Mouse (Mus musculus): ENCODE data around the gene Olfr569. TPM values are rescaled to one million over a fixed set of nuclear protein-coding genes. Genes with fewer than 3 reads are reported as not detected.

Gene Olfr569
- polyA plus RNA-seq, 1 experiment from 2014 or later, result not detected

Other genes with a start within 250 kb of the Olfr569 start
- not detected in 2 replicates for gene Olfr555, start 232.1 kb downstream of the Olfr569 start, polyA plus RNA-seq (2015; fragmentation: Nextera tagmentation; extraction: Ambion mirVana)
- gene Olfr556, start 226.0 kb downstream of the Olfr569 start, polyA plus RNA-seq (2015; fragmentation: Nextera tagmentation; extraction: Ambion mirVana), result not detected in 2 replicates
- gene Trim68, start 203.6 kb downstream of the Olfr569 start, polyA plus RNA-seq (2015; fragmentation: Nextera tagmentation; extraction: Ambion mirVana), result 11.3 and 13.6 TPM in 2 replicates
- not detected in 2 replicates for gene Olfr557, start 195.0 kb downstream of the Olfr569 start, polyA plus RNA-seq (2015; fragmentation: Nextera tagmentation; extraction: Ambion mirVana)
- gene Olfr558, start 188.7 kb downstream of the Olfr569 start, polyA plus RNA-seq (2015; fragmentation: Nextera tagmentation; extraction: Ambion mirVana), result 0.51 and 0.74 TPM in 2 replicates
- gene Olfr33, start 171.8 kb downstream of the Olfr569 start, polyA plus RNA-seq (2015; fragmentation: Nextera tagmentation; extraction: Ambion mirVana), result not detected in 2 replicates
- gene Olfr559, start 163.4 kb downstream of the Olfr569 start, polyA plus RNA-seq (2015; fragmentation: Nextera tagmentation; extraction: Ambion mirVana), result not detected in 2 replicates
- not detected in 2 replicates for gene Olfr560, start 131.5 kb downstream of the Olfr569 start, polyA plus RNA-seq (2015; fragmentation: Nextera tagmentation; extraction: Ambion mirVana)
- 0.15 and 0.33 TPM in 2 replicates for gene Olfr78, start 131.4 kb downstream of the Olfr569 start, polyA plus RNA-seq (2015; fragmentation: Nextera tagmentation; extraction: Ambion mirVana)
- not detected in 2 replicates for gene Olfr561, start 119.7 kb downstream of the Olfr569 start, polyA plus RNA-seq (2015; fragmentation: Nextera tagmentation; extraction: Ambion mirVana)
- not detected in 2 replicates for gene Olfr564, start 87.4 kb downstream of the Olfr569 start, polyA plus RNA-seq (2015; fragmentation: Nextera tagmentation; extraction: Ambion mirVana)
- gene Olfr566, start 32.1 kb downstream of the Olfr569 start, polyA plus RNA-seq (2015; fragmentation: Nextera tagmentation; extraction: Ambion mirVana), result not detected in 2 replicates
- not detected in 2 replicates for gene Olfr568, start 13.8 kb downstream of the Olfr569 start, polyA plus RNA-seq (2015; fragmentation: Nextera tagmentation; extraction: Ambion mirVana)
- not detected in 2 replicates for gene Olfr570, start 3.7 kb upstream of the Olfr569 start, polyA plus RNA-seq (2015; fragmentation: Nextera tagmentation; extraction: Ambion mirVana)
- not detected in 2 replicates for gene Olfr571, start 26.7 kb upstream of the Olfr569 start, polyA plus RNA-seq (2015; fragmentation: Nextera tagmentation; extraction: Ambion mirVana)
- gene Olfr572, start 33.5 kb upstream of the Olfr569 start, polyA plus RNA-seq (2015; fragmentation: Nextera tagmentation; extraction: Ambion mirVana), result not detected in 2 replicates
- not detected in 2 replicates for gene Olfr573-ps1, start 51.7 kb upstream of the Olfr569 start, polyA plus RNA-seq (2015; fragmentation: Nextera tagmentation; extraction: Ambion mirVana)
- gene Olfr574, start 57.6 kb upstream of the Olfr569 start, polyA plus RNA-seq (2015; fragmentation: Nextera tagmentation; extraction: Ambion mirVana), result not detected in 2 replicates
- not detected in 2 replicates for gene Olfr575, start 67.9 kb upstream of the Olfr569 start, polyA plus RNA-seq (2015; fragmentation: Nextera tagmentation; extraction: Ambion mirVana)
- gene Olfr576, start 71.8 kb upstream of the Olfr569 start, polyA plus RNA-seq (2015; fragmentation: Nextera tagmentation; extraction: Ambion mirVana), result not detected in 2 replicates
- not detected in 2 replicates for gene Olfr577, start 85.1 kb upstream of the Olfr569 start, polyA plus RNA-seq (2015; fragmentation: Nextera tagmentation; extraction: Ambion mirVana)
- gene Olfr578, start 98.4 kb upstream of the Olfr569 start, polyA plus RNA-seq (2015; fragmentation: Nextera tagmentation; extraction: Ambion mirVana), result not detected in 2 replicates
- not detected in 2 replicates for gene Olfr582, start 147.1 kb upstream of the Olfr569 start, polyA plus RNA-seq (2015; fragmentation: Nextera tagmentation; extraction: Ambion mirVana)
- not detected in 2 replicates for gene Olfr583, start 160.4 kb upstream of the Olfr569 start, polyA plus RNA-seq (2015; fragmentation: Nextera tagmentation; extraction: Ambion mirVana)
- not detected in 2 replicates for gene Olfr584, start 191.0 kb upstream of the Olfr569 start, polyA plus RNA-seq (2015; fragmentation: Nextera tagmentation; extraction: Ambion mirVana)
- gene Olfr585, start 206.8 kb upstream of the Olfr569 start, polyA plus RNA-seq (2015; fragmentation: Nextera tagmentation; extraction: Ambion mirVana), result not detected in 2 replicates
- not detected in 2 replicates for gene Olfr586, start 234.8 kb upstream of the Olfr569 start, polyA plus RNA-seq (2015; fragmentation: Nextera tagmentation; extraction: Ambion mirVana)
- not detected in 2 replicates for gene Olfr588-ps1, start 250.0 kb upstream of the Olfr569 start, polyA plus RNA-seq (2015; fragmentation: Nextera tagmentation; extraction: Ambion mirVana)